Mouse (Mus musculus) MEL (cell line): ENCODE measurements at regions not wholly inside any gene's neighbourhood (a gene's known extent, or its start where the extent isn't known, plus 50 kb on each side); places are given as distances from the start of the nearest gene placed in this dataset.

Experiments used
- DNase-seq: peaks from one replicate; pipeline ENCODE4 v3.0.0; 2011; ENCODE audit warnings: low read depth, low spot score
- H3K27ac ChIP-seq: 2 replicates; pipeline ENCODE4 v1.5.1; 2012; ENCODE audit warnings: low read depth, mild to moderate bottlenecking, control low read depth, low read length, moderate library complexity; ENCODE audit not compliant: control insufficient read depth
- H3K27me3 ChIP-seq, 2 experiments: fragments of 150-350 bp in 1 of 2; sonication (generic) in 1 of 2; 2 replicates each; pipeline ENCODE4 v1.6.1; 2012; ENCODE audit warnings: low read length in 2 of 2, mild to moderate bottlenecking in 2 of 2, improper control_type of control experiment in 1 of 2, moderate library complexity in 1 of 2; ENCODE audit not compliant: insufficient read depth in 2 of 2, control insufficient read depth in 1 of 2
- H3K36me3 ChIP-seq, 2 experiments: 2 replicates each; pipeline ENCODE4 v1.6.1; 2012 to 2014; ENCODE audit warnings: low read length in 2 of 2, improper control_type of control experiment in 1 of 2, inconsistent platforms in 1 of 2, mild to moderate bottlenecking in 1 of 2; ENCODE audit not compliant: insufficient read depth in 2 of 2, control insufficient read depth in 1 of 2
- H3K4me1 ChIP-seq, 2 experiments: fragments of 150-350 bp in 1 of 2; sonication (generic) in 1 of 2; 2 replicates each; pipeline ENCODE4 v1.6.1; 2012; ENCODE audit warnings: low read length in 2 of 2, improper control_type of control experiment in 1 of 2, mild to moderate bottlenecking in 1 of 2; ENCODE audit not compliant: insufficient read depth in 2 of 2, control insufficient read depth in 1 of 2
- H3K4me3 ChIP-seq, 2 experiments: fragments of 150-350 bp in 1 of 2; sonication (generic) in 1 of 2; 2 replicates each; pipeline ENCODE4 v1.5.1; 2012; ENCODE audit warnings: low read depth in 2 of 2, low read length in 2 of 2, mild to moderate bottlenecking in 2 of 2, moderate library complexity in 2 of 2, control low read depth in 1 of 2, improper control_type of control experiment in 1 of 2; ENCODE audit not compliant: control insufficient read depth in 1 of 2, insufficient read depth in 1 of 2
- H3K79me2 ChIP-seq: 2 replicates; pipeline ENCODE4 v1.6.1; 2012; ENCODE audit warnings: mild to moderate bottlenecking, low read length, moderate library complexity; ENCODE audit not compliant: control insufficient read depth, poor library complexity, insufficient read depth
- H3K9ac ChIP-seq: 2 replicates; pipeline ENCODE4 v1.6.1; 2012; ENCODE audit warnings: low read depth, mild to moderate bottlenecking, control low read depth, low read length, moderate library complexity; ENCODE audit not compliant: control insufficient read depth, poor library complexity, severe bottlenecking
- H3K9me3 ChIP-seq: fragments of 150-350 bp; sonication (generic); replicated peaks from 2 replicates; pipeline ENCODE4 v1.6.1; 2012; ENCODE audit warnings: mild to moderate bottlenecking, low read length, improper control_type of control experiment, moderate library complexity; ENCODE audit not compliant: insufficient read depth
- CHD1 ChIP-seq: IDR thresholded peaks from 2 replicates; pipeline ENCODE4 v1.6.1; 2012; ENCODE audit warnings: low read depth, mild to moderate bottlenecking, inconsistent platforms, low read length, improper control_type of control experiment
- CHD2 ChIP-seq: IDR thresholded peaks from 2 replicates; pipeline ENCODE4 v1.6.1; 2011; ENCODE audit warnings: low read length, improper control_type of control experiment
- GATA1 ChIP-seq: IDR thresholded peaks from 2 replicates; pipeline ENCODE4 v1.6.1; 2011; ENCODE audit warnings: low read depth, low read length, improper control_type of control experiment
- HCFC1 ChIP-seq: IDR thresholded peaks from 2 replicates; pipeline ENCODE4 v1.6.1; 2012; ENCODE audit warnings: low read depth, mild to moderate bottlenecking, inconsistent platforms, low read length, improper control_type of control experiment, moderate library complexity
- JUND ChIP-seq: IDR thresholded peaks from 2 replicates; pipeline ENCODE4 v1.6.1; 2011; ENCODE audit warnings: low read depth, mild to moderate bottlenecking, improper control_type of control experiment, low read length
- KAT2A ChIP-seq: conservative IDR thresholded peaks from 2 replicates; pipeline ENCODE4 v1.6.1; 2012; ENCODE audit warnings: low read depth, low read length, improper control_type of control experiment, inconsistent platforms
- MAFK ChIP-seq: IDR thresholded peaks from 2 replicates; pipeline ENCODE4 v1.6.1; 2011; ENCODE audit warnings: low read depth, mild to moderate bottlenecking, low read length, improper control_type of control experiment, borderline replicate concordance
- MAX ChIP-seq: IDR thresholded peaks from 2 replicates; pipeline ENCODE4 v1.6.1; 2011; ENCODE audit warnings: low read length, improper control_type of control experiment
- MXI1 ChIP-seq: IDR thresholded peaks from 2 replicates; pipeline ENCODE4 v1.6.1; 2011; ENCODE audit warnings: mild to moderate bottlenecking, low read depth, low read length, improper control_type of control experiment
- RAD21 ChIP-seq: IDR thresholded peaks from 2 replicates; pipeline ENCODE4 v1.6.1; 2011; ENCODE audit warnings: mild to moderate bottlenecking, low read depth, low read length, improper control_type of control experiment
- SIN3A ChIP-seq: IDR thresholded peaks from 2 replicates; pipeline ENCODE4 v1.6.1; 2012; ENCODE audit warnings: low read length, improper control_type of control experiment, inconsistent platforms
- TAL1 ChIP-seq: IDR thresholded peaks from 2 replicates; pipeline ENCODE4 v1.6.1; 2012; ENCODE audit warnings: mild to moderate bottlenecking, inconsistent platforms, low read length, moderate library complexity, mixed read lengths
- TCF12 ChIP-seq: IDR thresholded peaks from 2 replicates; pipeline ENCODE4 v1.6.1; 2014; ENCODE audit warnings: low read depth, mild to moderate bottlenecking, inconsistent platforms, low read length, improper control_type of control experiment, moderate library complexity
- UBTF ChIP-seq: IDR thresholded peaks from 2 replicates; pipeline ENCODE4 v1.6.1; 2012; ENCODE audit warnings: low read depth, mild to moderate bottlenecking, inconsistent platforms, low read length, improper control_type of control experiment, moderate library complexity, borderline replicate concordance; ENCODE audit not compliant: insufficient read depth
- ZC3H11A ChIP-seq: IDR thresholded peaks from 2 replicates; pipeline ENCODE4 v1.6.1; 2012; ENCODE audit warnings: low read depth, mild to moderate bottlenecking, inconsistent platforms, low read length, improper control_type of control experiment
- ZKSCAN1 ChIP-seq: IDR thresholded peaks from 2 replicates; pipeline ENCODE4 v1.6.1; 2012; ENCODE audit warnings: low read depth, mild to moderate bottlenecking, inconsistent platforms, low read length, improper control_type of control experiment, moderate library complexity
- ZNF384 ChIP-seq: IDR thresholded peaks from 2 replicates; pipeline ENCODE4 v1.6.1; 2012; ENCODE audit warnings: low read depth, mild to moderate bottlenecking, inconsistent platforms, low read length, improper control_type of control experiment

DNA sequence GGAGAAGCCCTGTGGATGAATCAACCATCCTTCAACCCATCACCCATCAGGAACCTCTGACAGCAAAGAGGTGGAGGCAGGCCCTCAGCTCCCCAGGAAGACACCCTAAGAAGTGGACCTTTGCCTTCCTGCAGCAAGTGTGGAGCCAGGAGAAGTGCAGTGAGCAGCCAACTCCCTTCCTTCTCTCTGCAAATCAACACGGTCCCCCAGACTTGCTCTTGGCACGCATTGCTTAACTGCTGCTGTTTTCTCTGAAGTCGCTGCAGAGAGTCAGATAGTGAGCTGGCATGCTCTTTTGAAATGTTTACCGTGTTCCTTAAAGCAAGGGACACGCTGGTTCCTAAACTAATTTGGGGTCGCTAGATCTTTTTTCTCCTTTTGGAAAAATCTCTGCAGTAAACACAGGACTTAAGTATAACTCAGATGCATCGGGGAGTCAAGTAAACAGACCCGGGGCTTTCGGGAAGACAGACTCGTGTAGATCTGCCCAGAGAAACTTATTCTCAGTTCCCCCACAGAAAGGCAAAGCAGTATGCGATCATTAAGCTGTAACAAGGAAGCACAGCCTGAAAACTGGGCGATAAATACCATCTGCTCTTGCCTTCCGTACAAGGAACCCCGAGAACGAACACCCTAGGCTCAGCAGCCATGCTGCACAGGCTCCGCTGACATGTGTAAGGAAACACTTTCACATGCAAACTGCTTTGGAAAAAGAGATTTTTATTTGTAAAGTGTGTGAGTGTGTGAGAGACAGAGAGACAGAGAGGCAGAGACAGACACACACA, 231.2 kb upstream of the Dio3 start:
- no peak overlapping the region for H3K9ac ChIP-seq
- DNase-seq, result no peak
- H3K4me1 ChIP-seq, result no peaks in the 10 kb centered on the region
- H3K4me3 ChIP-seq, result no peak overlapping the region
- TF ChIP-seq MAFK (no peak), CHD1 (no peak), UBTF (no peak), ZC3H11A (no peak), GATA1 (no peak), HCFC1 (no peak), RAD21 (no peak)
- H3K36me3 ChIP-seq, result no peaks in the 10 kb centered on the region
- H3K9me3 ChIP-seq, result no peaks in the 10 kb centered on the region
- H3K79me2 ChIP-seq, result no peaks in the 10 kb centered on the region
- no peak overlapping the region for H3K27ac ChIP-seq
- no peaks in the 10 kb centered on the region for H3K27me3 ChIP-seq

DNA sequence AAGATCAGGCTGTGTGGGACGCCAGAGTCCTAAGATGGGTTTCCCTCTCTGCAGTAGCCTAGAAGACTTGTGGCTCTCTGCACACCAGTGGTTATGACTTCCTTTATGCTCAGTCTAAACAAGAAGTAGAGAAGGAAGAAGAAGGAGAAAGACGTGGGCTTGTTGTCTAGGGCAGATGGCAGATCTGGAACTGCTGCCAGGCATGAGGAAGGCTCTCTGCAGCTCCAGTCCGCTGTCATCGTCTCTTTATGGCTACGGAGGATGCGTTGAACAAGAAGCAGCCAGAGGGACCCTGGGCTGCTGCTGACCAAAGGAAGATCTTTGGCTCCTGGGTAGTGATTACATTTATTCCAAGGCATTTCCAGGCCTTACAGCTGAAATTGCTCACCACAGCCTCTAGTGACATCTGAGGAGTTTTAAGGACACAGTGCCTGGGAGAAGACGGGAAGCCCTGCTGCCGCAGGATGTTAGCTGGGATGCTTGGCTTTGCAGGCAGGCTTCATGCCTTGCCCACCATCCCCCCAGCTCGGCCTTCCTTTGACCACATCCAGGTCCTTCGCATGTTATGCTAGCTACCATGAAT, 229.6 kb upstream of the Dio3 start:
- Histone ChIP-seq H3K9ac (no peak overlapping the region), H3K36me3 (no peaks in the 10 kb centered on the region)

DNA sequence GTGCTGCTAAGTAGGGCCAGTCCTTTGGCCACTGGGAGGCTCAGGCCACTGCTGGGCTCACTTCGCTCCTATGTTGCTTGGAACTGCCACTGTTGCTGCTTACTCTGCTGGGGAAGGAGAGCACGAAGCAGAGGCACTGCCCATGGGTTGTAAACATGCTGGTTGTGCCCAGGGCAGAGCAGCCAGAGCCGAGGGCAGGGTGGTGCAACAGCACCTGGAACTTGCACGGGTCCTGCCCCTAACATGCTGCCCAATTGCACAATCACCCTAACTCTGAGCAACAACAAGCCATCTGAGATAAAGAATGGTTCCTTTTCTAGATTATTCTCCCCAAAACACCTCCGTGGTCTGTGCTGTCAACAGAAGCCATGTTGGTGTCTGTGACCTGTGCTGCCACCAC, 219.5 kb upstream of the Dio3 start:
- H3K36me3 ChIP-seq, result no peaks in the 10 kb centered on the region
- TF ChIP-seq ZKSCAN1 (no peak), CHD2 (no peak), TCF12 (no peak), TAL1 (no peak), ZC3H11A (no peak), MXI1 (no peak), MAX (no peak), KAT2A (no peak), ZNF384 (no peak)
- TF ChIP-seq, all 39 proteins: peak for 0
- DNase-seq, result no peak
- Histone ChIP-seq H3K4me3 (no peak overlapping the region), H3K4me1 (no peaks in the 10 kb centered on the region), H3K27me3 (no peaks in the 10 kb centered on the region), H3K27ac (no peak overlapping the region), H3K9ac (no peak overlapping the region), H3K79me2 (no peaks in the 10 kb centered on the region), H3K9me3 (no peaks in the 10 kb centered on the region)

More for the DNA sequence above, 229.6 kb upstream of the Dio3 start:
- no peak for TF ChIP-seq SIN3A
- no peak for TF ChIP-seq JUND
- no peak for TF ChIP-seq CHD1
- Histone ChIP-seq H3K27ac (no peak overlapping the region), H3K4me3 (no peak overlapping the region), H3K9me3 (no peaks in the 10 kb centered on the region), H3K79me2 (no peaks in the 10 kb centered on the region), H3K4me1 (no peaks in the 10 kb centered on the region), H3K27me3 (no peaks in the 10 kb centered on the region)
- no peak for DNase-seq
